Mouse (Mus musculus) gastrocnemius, postnatal 36 days (tissue): Measurements from ENCODE around the gene Rnh1. TPM values are rescaled to one million over a fixed set of nuclear protein-coding genes. Genes with fewer than 3 reads are reported as not detected.

Experiments used
- DNase-seq, 2 experiments: peaks; one replicate each; pipeline ENCODE4 v3.0.0; 2022
- intact Hi-C: fragments of 180-260 bp; cut with DNase I; formaldehyde crosslinking; loops from one replicate; pipeline ENCODE4 v1.15.1; 2025
- total RNA-seq, 2 experiments: library from RNA; stranded (reverse); gene quantifications; 2 replicates each; pipeline ENCODE4 v1.2.3; 2021

Rnh1 gene
- total RNA-seq, 2 experiments from 2014 or later = 41.8 to 45.9 TPM

- intact Hi-C loops = loop anchor here (5.0 kb wide), 1 partner anchor 37 kb away; no protein-coding TSS in a partner anchor
- DNase-seq = no peak
Measured at GRCm38 (mm10) chr7:141169300-141169699, 3.4 kb downstream of the Rnh1 start.

- intact Hi-C loops = loop anchor here (5.0 kb wide), 1 partner anchor 36 kb away; no protein-coding TSS in a partner anchor
- DNase-seq = peak; percentile 52 to 55
Measured at GRCm38 (mm10) chr7:141168518-141168953, 4.1 kb downstream of the Rnh1 start.

DNA sequence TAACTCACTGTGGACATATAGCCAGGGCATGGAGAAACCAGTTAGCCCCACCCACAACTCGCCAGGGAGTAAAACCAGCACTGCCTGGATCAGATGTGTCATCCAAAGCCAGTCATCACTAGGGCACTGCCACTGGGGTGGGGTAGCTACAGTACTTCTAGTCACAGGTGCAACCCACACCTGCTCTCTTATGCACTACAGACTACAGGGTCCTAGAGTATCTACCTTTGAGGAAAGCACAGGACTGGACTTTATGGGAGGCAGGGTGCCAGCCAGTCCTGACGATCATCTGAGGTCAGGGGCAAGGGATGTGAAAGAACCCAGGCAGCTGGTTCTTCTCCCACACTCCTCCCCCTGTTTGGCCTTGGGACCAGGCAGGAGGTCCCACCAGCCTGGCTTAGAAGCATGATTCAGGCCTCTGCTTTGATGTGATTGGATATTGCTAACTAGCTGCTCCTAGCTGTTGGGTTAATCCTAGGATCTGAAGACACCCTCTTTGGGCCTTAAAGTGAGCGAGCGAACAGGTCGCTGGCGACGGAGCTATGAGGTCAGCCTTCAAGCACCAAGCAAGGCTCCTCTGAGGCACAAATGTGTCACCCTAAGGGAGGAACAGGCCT lies 4.6 kb downstream of the Rnh1 start:
- peak in 1 of 2 experiments; percentile 31 for DNase-seq
- intact Hi-C loops = loop anchor here (5.0 kb wide), 1 partner anchor 36 kb away; no protein-coding TSS in a partner anchor

DNA sequence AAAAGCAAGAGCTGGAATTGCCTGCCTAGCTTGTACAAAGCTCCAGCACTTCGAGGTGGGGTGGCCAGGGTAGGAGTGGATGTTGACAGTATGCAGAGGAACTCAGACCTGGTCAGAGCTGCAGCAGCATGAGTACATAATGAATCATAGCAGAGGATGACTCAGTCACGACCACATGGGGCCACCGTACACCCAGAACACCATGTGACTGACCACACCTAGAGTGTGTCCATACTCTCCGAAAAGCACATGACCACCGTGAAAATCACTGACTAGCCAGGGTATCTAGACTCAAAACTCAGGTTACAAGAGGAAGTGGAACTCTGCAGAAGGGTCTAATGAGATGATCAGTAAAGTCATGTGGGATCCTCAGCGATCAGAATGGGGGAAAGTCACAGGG lies 7.8 kb downstream of the Rnh1 start:
- DNase-seq = no peak
- intact Hi-C loops = loop anchor here (5.0 kb wide), 1 partner anchor 33 kb away; no protein-coding TSS in a partner anchor

DNA sequence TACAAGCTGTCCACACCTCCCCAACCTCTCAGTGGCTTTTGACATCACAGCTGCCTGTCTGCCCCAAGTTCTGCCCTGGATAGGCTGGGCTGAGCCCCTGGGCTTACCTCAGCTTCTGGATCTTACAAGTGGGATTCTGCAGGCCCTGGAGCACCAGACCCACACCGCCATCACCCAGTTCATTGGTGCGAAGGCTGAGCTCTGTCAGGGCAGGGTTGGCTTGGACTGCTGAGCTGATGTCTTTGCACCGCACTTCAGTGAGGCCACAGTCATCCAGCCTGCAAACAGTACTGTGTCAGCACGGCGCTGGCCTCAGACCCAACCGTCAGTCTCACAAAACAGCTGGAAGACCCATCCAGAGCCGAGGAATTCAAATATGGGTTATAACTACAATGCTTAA lies 8.3 kb downstream of the Rnh1 start:
- intact Hi-C loops = no loop called here
- no peak for DNase-seq

- intact Hi-C loops = no loop called here
Measured at GRCm38 (mm10) chr7:141155362-141155761, 17.3 kb downstream of the Rnh1 start.

DNA sequence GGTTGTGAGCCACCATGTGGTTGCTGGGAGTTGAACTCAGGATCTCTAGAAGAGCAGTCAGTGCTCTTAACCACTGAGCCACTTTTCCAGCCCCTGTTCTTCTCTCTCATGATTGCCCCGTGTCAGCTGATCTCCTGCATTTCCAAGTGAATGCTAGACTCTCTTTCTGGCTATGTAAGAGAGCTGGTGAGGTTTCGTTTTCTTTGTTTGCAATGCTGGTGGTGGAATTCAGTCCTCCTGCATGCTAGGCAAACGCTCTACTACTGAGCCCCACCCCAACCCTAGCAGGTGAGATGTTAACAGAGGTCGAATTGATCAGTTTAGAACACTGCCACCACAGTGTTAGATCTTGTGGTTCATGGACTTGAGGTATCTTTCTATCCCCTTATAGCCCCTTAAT lies 24.0 kb downstream of the Rnh1 start:
- intact Hi-C loops = no loop called here
- no peak for DNase-seq

More at GRCm38 (mm10) chr7:141155362-141155761, 17.3 kb downstream of the Rnh1 start:
- no peak for DNase-seq

GRCm38 (mm10) chr7:141147044-141147443 lies 25.6 kb downstream of the Rnh1 start:
- DNase-seq = no peak
- intact Hi-C loops = no loop called here

GRCm38 (mm10) chr7:141146043-141146595 lies 26.5 kb downstream of the Rnh1 start:
- intact Hi-C loops = no loop called here
- DNase-seq = no peak

DNA sequence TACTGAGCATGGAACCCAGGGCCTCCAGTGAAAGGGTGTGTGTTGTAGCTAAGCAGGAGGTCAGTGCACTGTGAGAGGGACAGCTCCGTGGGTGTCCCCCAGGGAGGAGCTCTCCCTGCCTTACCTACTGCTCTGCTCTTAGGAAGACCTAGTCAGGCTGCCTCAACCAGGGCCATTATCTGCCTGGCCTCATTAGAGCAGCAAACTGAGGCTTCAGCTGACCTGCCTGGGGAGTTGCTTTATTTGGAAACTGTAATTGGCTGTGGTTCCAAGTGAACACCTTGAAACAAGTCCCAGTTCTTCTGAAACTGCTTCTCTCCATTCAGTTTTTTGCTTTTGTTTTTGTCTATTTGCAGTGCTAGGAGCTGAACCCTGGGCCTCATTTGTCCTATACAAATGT lies 27.3 kb downstream of the Rnh1 start:
- intact Hi-C loops = no loop called here
- no peak for DNase-seq

GRCm38 (mm10) chr7:141144650-141145049 lies 28.0 kb downstream of the Rnh1 start:
- intact Hi-C loops = no loop called here
- DNase-seq = no peak

- no peak for DNase-seq
- intact Hi-C loops = no loop called here
Measured at GRCm38 (mm10) chr7:141143861-141144260, 28.8 kb downstream of the Rnh1 start.

DNA sequence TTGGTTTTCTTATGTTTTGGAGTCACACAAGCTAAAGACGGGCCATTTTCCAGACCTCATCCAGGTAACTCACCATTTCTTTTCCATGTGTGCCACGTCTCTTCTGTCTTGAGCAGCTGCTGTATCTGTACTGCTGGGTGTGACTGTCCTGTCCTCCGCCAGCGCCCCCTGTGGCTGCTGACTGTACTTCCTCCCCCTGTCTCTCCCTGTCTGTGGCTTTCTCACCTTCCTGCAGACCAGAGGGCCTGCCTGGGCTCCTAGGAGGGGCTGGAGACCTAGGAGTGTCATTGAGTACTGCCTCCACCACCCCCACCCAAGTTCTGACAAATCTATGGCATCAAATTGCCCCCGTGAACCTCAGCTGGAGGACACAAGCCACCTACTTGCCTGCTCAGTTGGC lies 29.5 kb downstream of the Rnh1 start:
- no peak for DNase-seq
- intact Hi-C loops = no loop called here

DNA sequence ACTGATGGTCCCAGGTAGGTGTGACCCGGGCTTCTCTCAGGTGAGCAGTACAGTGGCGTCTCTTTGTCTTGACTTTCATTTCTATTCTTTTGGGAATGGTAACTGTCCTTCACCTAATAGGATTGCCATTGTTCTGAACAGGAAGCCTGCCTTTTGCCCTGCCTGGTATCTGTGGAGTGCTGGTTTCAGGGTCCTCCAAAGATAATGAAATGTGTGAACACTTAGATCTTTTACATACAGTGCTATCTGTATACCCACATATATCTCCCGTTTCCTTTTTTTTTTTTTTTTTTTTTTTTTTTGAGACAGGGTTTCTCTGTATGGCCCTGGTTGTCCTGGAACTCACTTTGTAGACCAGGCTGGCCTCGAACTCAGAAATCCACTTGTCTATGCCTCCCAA lies 31.3 kb downstream of the Rnh1 start:
- no peak for DNase-seq
- intact Hi-C loops = no loop called here

- intact Hi-C loops = loop anchor here (5.0 kb wide), 1 partner anchor 35 kb away; no protein-coding TSS in a partner anchor
Measured at GRCm38 (mm10) chr7:141131904-141132755, 40.5 kb downstream of the Rnh1 start.

DNA sequence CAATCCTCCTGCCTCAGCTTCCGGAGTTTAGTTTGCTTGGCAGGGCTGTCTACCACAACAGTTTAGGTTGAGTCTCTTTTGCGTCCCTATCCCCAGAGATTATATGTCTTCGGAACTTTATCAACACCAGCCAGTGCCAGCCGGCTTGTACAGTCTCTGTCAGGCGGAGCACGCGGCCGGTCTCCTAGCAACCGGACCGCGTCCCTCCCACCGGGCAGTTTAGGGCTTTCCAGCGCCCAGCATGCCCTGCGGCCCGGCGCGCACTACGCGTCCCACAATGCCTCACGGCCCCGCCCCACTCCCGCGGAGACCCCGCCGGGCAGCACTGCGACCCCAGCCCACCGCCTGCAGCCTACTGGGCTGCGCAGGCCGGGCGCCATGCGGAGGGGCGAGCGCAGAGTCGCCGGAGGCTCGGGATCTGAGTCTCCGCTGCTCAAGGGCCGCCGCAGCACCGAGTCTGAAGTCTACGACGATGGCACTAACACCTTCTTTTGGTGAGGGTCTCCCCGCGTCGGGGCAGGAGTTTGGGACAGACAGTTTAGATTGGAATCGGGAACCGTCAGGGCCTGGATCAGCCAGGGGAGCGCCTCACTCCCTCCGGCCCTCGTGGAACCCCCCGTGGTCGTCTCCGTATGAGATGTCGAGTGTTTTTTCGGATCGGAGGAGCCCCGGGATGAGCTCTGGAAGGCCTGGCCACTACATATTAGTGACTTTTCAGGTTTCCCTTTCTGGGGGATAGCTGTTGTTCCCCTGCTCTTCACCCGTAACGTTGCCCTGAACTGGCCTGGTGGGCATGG lies 41.4 kb downstream of the Rnh1 start:
- DNase-seq = peak; percentile 71 to 81
- intact Hi-C loops = loop anchor here (5.0 kb wide), 1 partner anchor 36 kb away; no protein-coding TSS in a partner anchor

More at GRCm38 (mm10) chr7:141131904-141132755, 40.5 kb downstream of the Rnh1 start:
- DNase-seq = no peak

GRCm38 (mm10) chr7:141123517-141123856 lies 49.2 kb downstream of the Rnh1 start:
- intact Hi-C loops = loop anchor here (2.0 kb wide), 1 partner anchor 31 kb away; no protein-coding TSS in a partner anchor
- no peak for DNase-seq

DNA sequence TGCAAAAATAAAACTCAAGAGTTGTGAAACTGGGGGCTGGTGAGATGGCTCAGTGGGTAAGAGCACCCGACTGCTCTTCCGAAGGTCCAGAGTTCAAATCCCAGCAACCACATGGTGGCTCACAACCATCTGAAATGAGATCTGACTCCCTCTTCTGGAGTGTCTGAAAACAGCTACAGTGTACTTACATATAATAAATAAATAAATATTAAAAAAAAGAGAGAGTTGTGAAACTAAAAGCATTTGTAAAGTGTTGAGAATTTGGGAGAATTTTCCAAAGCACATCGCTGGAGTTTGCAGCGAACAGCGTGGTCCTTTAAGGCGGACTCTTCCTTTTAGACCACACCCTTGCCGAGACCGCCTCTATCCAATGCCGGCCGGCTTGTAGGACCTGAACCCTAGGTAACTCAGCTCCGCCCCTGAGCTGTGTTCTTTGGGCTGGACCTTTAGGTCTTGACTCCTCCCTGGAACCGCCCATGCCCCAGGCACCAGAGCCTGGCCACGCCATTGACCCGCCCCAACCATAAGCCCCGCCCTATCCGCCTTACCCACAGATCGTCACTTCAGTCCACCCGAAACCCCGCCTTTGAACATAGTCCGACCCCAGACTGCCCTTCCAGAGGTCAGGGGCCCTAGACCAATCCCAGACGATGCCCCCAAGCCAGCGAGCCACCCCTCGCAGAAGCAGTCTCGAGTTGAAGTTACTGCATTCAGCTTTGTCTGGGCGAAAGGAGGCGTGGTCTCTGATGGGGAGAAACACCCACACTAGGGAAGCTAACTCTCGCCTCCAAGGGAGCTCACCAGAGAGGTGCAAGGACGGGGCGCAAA lies 49.8 kb downstream of the Rnh1 start:
- intact Hi-C loops = loop anchor here (2.0 kb wide), 1 partner anchor 30 kb away; no protein-coding TSS in a partner anchor
- DNase-seq = peak; percentile 89 to 94

DNA sequence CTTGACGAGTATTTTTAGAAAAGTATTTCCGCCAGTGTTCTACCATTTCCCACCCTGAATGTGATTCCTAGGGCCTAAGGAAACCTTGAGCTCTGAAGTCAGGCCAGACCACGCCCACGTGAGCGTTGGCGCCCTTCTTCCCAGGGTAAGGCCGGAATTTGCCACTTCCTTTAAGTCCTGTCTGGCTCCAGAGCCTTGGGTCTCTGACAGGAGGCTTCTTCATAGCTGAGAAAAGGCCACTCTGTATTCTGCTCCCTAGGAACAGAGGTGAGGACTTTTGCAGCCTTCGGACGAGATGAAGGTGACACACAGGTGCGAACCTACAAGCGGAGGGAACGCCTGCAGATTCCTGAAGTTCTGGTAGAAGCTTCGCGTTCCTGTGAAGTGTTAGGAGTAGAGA lies 50.4 kb downstream of the Rnh1 start, which contains the start of gene Ptdss2:
Gene Ptdss2, plus strand, starts transcription at position 138 of the 400 bp plus-strand sequence.
- no peak for DNase-seq
- intact Hi-C loops = loop anchor here (2.0 kb wide), 1 partner anchor 29 kb away; no protein-coding TSS in a partner anchor
